Mouse (Mus musculus) liver, adult 2 months (tissue): ENCODE results near the gene Plet1.

Source experiments
- CTCF ChIP-seq: fragments of 200-500 bp; IDR thresholded peaks from 2 replicates; pipeline ENCODE4 v1.5.1; 2011; ENCODE audit warnings: low read depth, low read length, control low read depth
- POLR2A ChIP-seq: fragments of 200-500 bp; IDR thresholded peaks from 2 replicates; pipeline ENCODE4 v1.6.1; 2011; ENCODE audit warnings: low read length, control low read depth; ENCODE audit not compliant: insufficient read depth; ENCODE audit errors: extremely low read depth

DNA sequence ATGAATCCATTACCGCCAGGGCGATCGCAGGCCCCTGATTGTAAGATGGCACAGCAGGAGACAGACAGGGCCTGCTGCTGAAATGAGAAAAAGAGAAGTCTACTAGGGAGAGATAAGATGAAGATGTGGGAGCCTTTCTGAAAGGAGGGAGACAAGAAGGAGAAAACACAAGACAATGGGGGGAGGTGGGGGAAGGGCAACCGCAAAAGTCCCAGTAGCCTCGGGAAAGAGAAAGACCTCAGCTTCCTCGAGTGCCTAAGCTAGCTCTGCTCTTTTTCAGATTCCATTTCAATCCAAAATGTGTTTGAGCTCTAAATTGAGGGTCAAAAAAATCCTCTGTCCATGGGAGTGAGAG, 1.8 kb downstream of the Plet1 start:
- TF ChIP-seq POLR2A (no peak), CTCF (no peak)
